Mouse (Mus musculus) CH12.LX (cell line): ENCODE data around the gene Sesn1.

Experiments used
- CHD2 ChIP-seq: IDR thresholded peaks from 2 replicates; pipeline ENCODE4 v1.6.1; 2011; ENCODE audit warnings: low read length, improper control_type of control experiment
- CTCF ChIP-seq, 2 experiments: IDR thresholded peaks in 1 of 2; conservative IDR thresholded peaks in 1 of 2; 2 replicates each; pipeline ENCODE4 v1.5.1; 2011 to 2012; ENCODE audit warnings: low read depth in 2 of 2, low read length in 2 of 2, improper control_type of control experiment in 1 of 2, inconsistent platforms in 1 of 2, mild to moderate bottlenecking in 1 of 2, moderate library complexity in 1 of 2
- ELF1 ChIP-seq: IDR thresholded peaks from 2 replicates; pipeline ENCODE4 v1.6.1; 2014; ENCODE audit warnings: low read depth, mild to moderate bottlenecking, inconsistent platforms, low read length, improper control_type of control experiment
- MAX ChIP-seq: IDR thresholded peaks from 2 replicates; pipeline ENCODE4 v1.6.1; 2011; ENCODE audit warnings: low read length, improper control_type of control experiment
- MYC ChIP-seq: IDR thresholded peaks from 2 replicates; pipeline ENCODE4 v1.6.1; 2011; ENCODE audit warnings: low read depth, mild to moderate bottlenecking, improper control_type of control experiment, low read length
- POLR2A ChIP-seq: IDR thresholded peaks from 2 replicates; pipeline ENCODE4 v1.6.1; 2011; ENCODE audit warnings: low read depth, mild to moderate bottlenecking, improper control_type of control experiment, low read length
- RCOR1 ChIP-seq: conservative IDR thresholded peaks from 2 replicates; pipeline ENCODE4 v1.6.1; 2012; ENCODE audit warnings: low read depth, mild to moderate bottlenecking, inconsistent platforms, low read length, improper control_type of control experiment

DNA sequence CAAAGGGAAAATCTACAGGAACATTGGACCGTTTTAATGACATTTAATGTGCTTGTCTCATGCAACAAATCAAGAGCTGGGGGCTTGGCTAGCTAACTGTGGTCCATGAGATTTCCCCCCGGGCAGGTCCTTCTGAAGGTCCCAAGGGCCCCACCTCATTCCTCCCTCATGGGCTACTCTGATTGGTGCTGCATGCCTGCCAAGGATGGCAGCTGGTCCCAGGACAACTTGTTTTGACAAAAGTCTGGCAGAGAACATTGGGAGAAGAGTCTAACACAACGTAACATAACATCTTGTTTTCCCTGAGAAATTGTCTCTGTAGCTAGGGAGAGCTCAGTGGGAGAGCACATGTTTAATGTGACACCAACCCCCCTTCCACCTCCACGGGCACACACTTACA, 126.4 kb downstream of the Sesn1 start:
- TF ChIP-seq MAX (no peak), CTCF (conservative IDR thresholded peaks at IDR 0.05 in 1 of 2, IDR thresholded peaks at IDR 0.05 in 1 of 2; ENCODE audit: low read depth in 2 of 2, low read length in 2 of 2) (no peak), MYC (no peak), ELF1 (no peak), CHD2 (no peak), POLR2A (no peak), RCOR1 (no peak)
